Mouse (Mus musculus) midbrain, embryonic 12.5 days (tissue): ENCODE measurements at regions not wholly inside any gene's neighbourhood (a gene's known extent, or its start where the extent isn't known, plus 50 kb on each side); places are given as distances from the start of the nearest gene placed in this dataset.
A peak's percentile ranks its signal among the peaks of the same experiment; 100 is the strongest.

Experiments used
- ATAC-seq: fragments of 200-750 bp; cut with Nextera tagmentation; 2 replicates; pipeline ENCODE4 v1.8.0; 2017; ENCODE audit warnings: low read depth, moderate TSS enrichment, moderate library complexity; ENCODE audit not compliant: low FRiP score
- H3K27ac ChIP-seq: fragments of 300-500 bp; sonication (generic); replicated peaks from 2 replicates; pipeline ENCODE4 v1.5.1; 2016; ENCODE audit warnings: mild to moderate bottlenecking
- H3K27me3 ChIP-seq: fragments of 300-500 bp; sonication (generic); 2 replicates; pipeline ENCODE4 v1.6.1; 2016; ENCODE audit warnings: mild to moderate bottlenecking
- H3K36me3 ChIP-seq: fragments of 300-500 bp; sonication (generic); 2 replicates; pipeline ENCODE4 v1.6.1; 2016
- H3K4me1 ChIP-seq: fragments of 300-500 bp; sonication (generic); 2 replicates; pipeline ENCODE4 v1.6.1; 2016
- H3K4me2 ChIP-seq: fragments of 300-500 bp; sonication (generic); replicated peaks from 2 replicates; pipeline ENCODE4 v1.6.1; 2016; ENCODE audit warnings: mild to moderate bottlenecking, moderate library complexity
- H3K4me3 ChIP-seq: fragments of 300-500 bp; sonication (generic); 2 replicates; pipeline ENCODE4 v1.5.1; 2016; ENCODE audit warnings: mild to moderate bottlenecking
- H3K9ac ChIP-seq: fragments of 300-500 bp; sonication (generic); replicated peaks from 2 replicates; pipeline ENCODE4 v1.6.1; 2016; ENCODE audit warnings: mild to moderate bottlenecking, moderate library complexity
- H3K9me3 ChIP-seq: fragments of 300-500 bp; sonication (generic); 2 replicates; pipeline ENCODE4 v1.6.1; 2016; ENCODE audit warnings: mild to moderate bottlenecking
- WGBS: fragments of 180-500 bp; shearing (Covaris S2); methylation state at CpG from one replicate; pipeline ENCODE4 v1.1.7; 2016; 5-methylcytosine and 5-hydroxymethylcytosine counted together

GRCm38 (mm10) chr2:68799993-68800740 is 61.1 kb upstream of the Cers6 start:
- 76% methylated on average over 10 of the region's 10 CpGs for WGBS
- Histone ChIP-seq H3K36me3 (no peaks in the 10 kb centered on the region), H3K9ac (no peak overlapping the region), H3K4me2 (no peak overlapping the region), H3K4me3 (no peak overlapping the region), H3K4me1 (no peaks in the 10 kb centered on the region), H3K9me3 (no peaks in the 10 kb centered on the region), H3K27me3 (peaks cover 5% of the 10 kb centered on the region; the same call in 1 of the 2 replicates), H3K27ac (no peak overlapping the region)
- ATAC-seq, result no peak

DNA sequence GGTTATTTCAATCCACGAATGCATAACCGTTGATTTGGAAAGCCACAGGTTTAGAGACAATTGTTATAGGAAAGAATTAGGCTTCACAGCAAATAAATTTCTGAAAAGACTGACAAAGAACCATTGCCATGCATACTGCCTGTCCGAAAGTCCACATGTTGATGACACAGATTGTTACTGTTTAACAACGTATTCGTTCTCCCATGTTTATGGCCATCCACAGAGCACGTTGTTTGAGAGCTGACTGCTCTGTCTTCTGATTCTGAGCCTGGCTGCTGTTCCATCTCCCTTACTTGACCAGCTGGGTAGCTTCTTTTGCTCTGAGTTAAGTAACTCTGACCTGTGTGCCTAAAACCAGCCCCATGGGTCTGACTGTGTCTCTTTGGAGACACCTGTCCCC is 57.1 kb upstream of the Cers6 start:
- WGBS, result 90% methylated on average over 6 of the region's 6 CpGs
- Histone ChIP-seq H3K4me3 (no peak overlapping the region), H3K4me1 (peaks cover 16% of the 10 kb centered on the region), H3K36me3 (no peaks in the 10 kb centered on the region), H3K9ac (no peak overlapping the region), H3K4me2 (no peak overlapping the region), H3K9me3 (no peaks in the 10 kb centered on the region), H3K27me3 (no peaks in the 10 kb centered on the region; the same call in 1 of the 2 replicates), H3K27ac (no peak overlapping the region)
- no peak for ATAC-seq

DNA sequence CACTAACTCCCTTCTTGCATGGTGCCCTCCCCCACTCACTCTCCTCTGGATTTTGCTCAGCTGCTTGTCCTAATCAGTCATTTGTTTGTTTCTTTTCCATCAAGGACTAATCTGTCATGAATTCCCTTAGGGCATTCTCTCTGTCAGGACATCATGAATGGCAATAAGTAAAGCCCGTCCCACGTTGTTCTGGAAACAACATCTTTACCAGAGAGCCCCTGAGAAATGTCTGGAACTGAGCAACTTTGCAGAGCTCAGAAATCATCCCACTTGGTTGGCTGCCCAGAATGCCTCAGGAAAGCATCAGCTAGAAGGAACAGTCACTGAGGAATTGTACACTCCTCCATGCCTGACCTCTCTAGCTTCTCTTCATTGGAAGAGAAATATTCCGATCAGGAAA is 55.4 kb upstream of the Cers6 start:
- Histone ChIP-seq H3K4me3 (no peak overlapping the region), H3K9me3 (no peaks in the 10 kb centered on the region), H3K27me3 (no peaks in the 10 kb centered on the region), H3K4me1 (peaks cover 16% of the 10 kb centered on the region), H3K9ac (no peak overlapping the region), H3K4me2 (no peak overlapping the region), H3K27ac (no peak overlapping the region), H3K36me3 (no peaks in the 10 kb centered on the region)
- 33% methylated on average over 3 of the region's 3 CpGs for WGBS
- no peak; the same call in 1 of the 2 replicates for ATAC-seq

DNA sequence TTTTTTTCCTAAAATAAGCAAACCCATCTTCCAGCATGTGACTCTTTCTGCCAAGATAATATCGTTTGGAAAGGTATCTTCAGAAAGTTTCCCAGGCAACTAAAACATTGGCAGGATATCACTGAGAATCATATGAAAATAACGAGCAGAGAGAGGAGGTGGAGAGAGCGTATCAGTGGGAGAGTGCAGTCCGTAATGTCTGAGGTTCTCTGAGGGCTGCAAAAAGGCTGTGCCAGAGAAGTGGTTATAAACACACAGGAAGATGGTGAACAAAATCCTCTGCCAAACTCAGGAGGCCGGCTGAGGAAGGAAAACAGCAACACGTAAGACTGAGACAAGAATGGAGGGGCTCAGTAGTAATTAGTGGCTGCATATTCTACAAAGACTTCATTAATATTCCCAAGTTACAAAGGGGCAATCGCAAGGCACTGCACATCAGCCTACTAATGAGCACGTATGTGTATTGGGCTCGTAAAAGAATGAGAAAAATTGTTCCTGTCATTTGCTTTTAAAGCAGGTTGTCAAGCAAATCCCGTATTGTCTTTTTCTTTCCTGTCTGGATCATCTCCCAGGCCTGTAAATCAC is 54.8 kb upstream of the Cers6 start:
- WGBS, result 55% methylated on average over 10 of the region's 10 CpGs
- 0 out of 2 replicates have a peak overlapping the region, but pooled peaks have one; percentile 10 for H3K27ac ChIP-seq
- peaks cover 16% of the 10 kb centered on the region for H3K4me1 ChIP-seq
- ATAC-seq, result 0 out of 2 replicates have a peak, but pooled peaks have one; percentile 41
- no peak overlapping the region for H3K9ac ChIP-seq
- no peak overlapping the region for H3K4me2 ChIP-seq
- no peaks in the 10 kb centered on the region for H3K9me3 ChIP-seq
- H3K36me3 ChIP-seq, result no peaks in the 10 kb centered on the region
- H3K27me3 ChIP-seq, result no peaks in the 10 kb centered on the region
- no peak overlapping the region for H3K4me3 ChIP-seq
